Mouse (Mus musculus): ENCODE results near the gene Rwdd2a. TPM values are rescaled to one million over a fixed set of nuclear protein-coding genes. Genes with fewer than 3 reads are reported as not detected.

Gene Rwdd2a
- polyA plus RNA-seq, 1 experiment, result 1.8 TPM

DNA sequence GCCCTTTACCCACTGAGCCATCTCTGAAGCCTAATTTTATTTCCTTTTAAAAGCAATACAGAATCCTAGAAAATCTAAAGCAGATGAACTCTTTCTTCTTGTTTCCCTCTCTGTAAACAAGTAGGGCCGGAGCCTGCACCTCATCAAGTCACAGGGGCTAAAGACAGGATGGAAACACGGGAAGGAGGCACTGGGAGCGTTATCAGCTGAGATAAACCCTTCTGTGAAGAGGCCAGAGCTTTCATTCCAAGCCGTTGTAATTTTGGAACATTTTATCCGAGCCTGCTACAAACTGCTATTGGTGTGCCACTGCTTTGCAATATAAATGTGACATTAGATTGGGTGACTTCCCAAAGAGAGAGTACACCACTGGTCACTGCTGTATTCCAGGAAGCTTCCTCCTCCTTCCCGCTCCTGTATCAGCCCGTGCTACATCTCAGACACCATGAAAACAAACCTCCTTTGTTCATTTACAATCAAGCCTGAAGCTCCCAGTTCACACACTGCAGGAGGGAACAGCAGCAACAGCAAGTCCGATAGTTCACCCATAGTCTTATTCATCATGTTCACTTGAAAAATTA lies 28.0 kb downstream of the Rwdd2a start:
- TF ChIP-seq POLR2A (IDR thresholded peaks at IDR 0.05; ENCODE audit: control insufficient read depth, extremely low read depth, insufficient read depth, low read length, poor library complexity) (no peak), CTCF (IDR thresholded peaks at IDR 0.05; ENCODE audit: borderline replicate concordance, control insufficient read depth, extremely low read depth, insufficient read depth, low read length, poor library complexity) (no peak)
- Histone ChIP-seq H3K36me3 (ENCODE audit: control insufficient read depth, insufficient read depth, low read length) (no peaks in the 10 kb centered on the region), H3K27ac (ENCODE audit: control insufficient read depth, insufficient read depth, low read length) (no peak overlapping the region), H3K27me3 (ENCODE audit: control insufficient read depth, insufficient read depth, low read length) (no peaks in the 10 kb centered on the region), H3K4me1 (replicated peaks; ENCODE audit: control insufficient read depth, insufficient read depth, low read length) (no peaks in the 10 kb centered on the region), H3K4me3 (ENCODE audit: control insufficient read depth, insufficient read depth, low read length) (no peak overlapping the region)
- WGBS, result 85% methylated on average over 8 of the region's 8 CpGs
- DNase-seq, result no peak

GRCm38 (mm10) chr9:86605776-86606175 lies 34.0 kb downstream of the Rwdd2a start:
- H3K4me1 ChIP-seq (replicated peaks; ENCODE audit: control insufficient read depth, insufficient read depth, low read length), result no peaks in the 10 kb centered on the region
- WGBS, result 96% methylated on average over 6 of the region's 6 CpGs
- H3K27ac ChIP-seq (ENCODE audit: control insufficient read depth, insufficient read depth, low read length), result no peak overlapping the region
- H3K36me3 ChIP-seq (ENCODE audit: control insufficient read depth, insufficient read depth, low read length), result no peaks in the 10 kb centered on the region
- no peaks in the 10 kb centered on the region for H3K27me3 ChIP-seq (ENCODE audit: control insufficient read depth, insufficient read depth, low read length)
- no peak overlapping the region for H3K4me3 ChIP-seq (ENCODE audit: control insufficient read depth, insufficient read depth, low read length)
- TF ChIP-seq POLR2A (IDR thresholded peaks at IDR 0.05; ENCODE audit: control insufficient read depth, extremely low read depth, insufficient read depth, low read length, poor library complexity) (no peak), CTCF (IDR thresholded peaks at IDR 0.05; ENCODE audit: borderline replicate concordance, control insufficient read depth, extremely low read depth, insufficient read depth, low read length, poor library complexity) (no peak)
- DNase-seq, result no peak

GRCm38 (mm10) chr9:86612091-86612490 lies 40.3 kb downstream of the Rwdd2a start:
- WGBS, result 95% methylated on average over 4 of the region's 4 CpGs
- Histone ChIP-seq H3K36me3 (ENCODE audit: control insufficient read depth, insufficient read depth, low read length) (no peaks in the 10 kb centered on the region), H3K27ac (ENCODE audit: control insufficient read depth, insufficient read depth, low read length) (no peak overlapping the region), H3K27me3 (ENCODE audit: control insufficient read depth, insufficient read depth, low read length) (no peaks in the 10 kb centered on the region), H3K4me3 (ENCODE audit: control insufficient read depth, insufficient read depth, low read length) (no peak overlapping the region), H3K4me1 (replicated peaks; ENCODE audit: control insufficient read depth, insufficient read depth, low read length) (no peaks in the 10 kb centered on the region)
- no peak for TF ChIP-seq POLR2A (IDR thresholded peaks at IDR 0.05; ENCODE audit: control insufficient read depth, extremely low read depth, insufficient read depth, low read length, poor library complexity)
- TF ChIP-seq CTCF (IDR thresholded peaks at IDR 0.05; ENCODE audit: borderline replicate concordance, control insufficient read depth, extremely low read depth, insufficient read depth, low read length, poor library complexity), result no peak
- DNase-seq, result no peak

DNA sequence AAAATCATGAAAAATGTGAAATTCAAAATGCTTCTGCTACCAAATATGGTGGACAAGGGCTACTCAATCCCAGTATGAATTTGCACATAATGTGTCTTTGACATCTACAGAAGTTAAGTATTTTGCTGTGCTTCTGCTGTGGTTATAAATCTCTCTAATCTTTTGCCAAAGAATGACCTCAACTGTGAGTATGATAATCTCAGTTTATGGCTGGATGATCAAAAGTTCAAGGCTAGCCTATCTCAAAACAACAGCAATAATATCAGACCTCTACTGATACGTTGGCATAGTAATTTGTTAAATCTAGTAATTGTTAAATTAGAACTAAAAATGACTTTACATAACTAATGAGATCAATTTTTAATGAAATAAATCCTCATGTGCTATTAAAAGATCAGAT lies 44.0 kb downstream of the Rwdd2a start:
- DNase-seq, result no peak
- 92% methylated on average over 1 of the region's 1 CpGs for whole genome bisulfite sequencing
- TF ChIP-seq POLR2A (IDR thresholded peaks at IDR 0.05; ENCODE audit: control insufficient read depth, extremely low read depth, insufficient read depth, low read length, poor library complexity) (no peak), CTCF (IDR thresholded peaks at IDR 0.05; ENCODE audit: borderline replicate concordance, control insufficient read depth, extremely low read depth, insufficient read depth, low read length, poor library complexity) (no peak)
- no peak overlapping the region for H3K4me3 ChIP-seq (ENCODE audit: control insufficient read depth, insufficient read depth, low read length)
- no peaks in the 10 kb centered on the region for H3K36me3 ChIP-seq (ENCODE audit: control insufficient read depth, insufficient read depth, low read length)
- H3K27me3 ChIP-seq (ENCODE audit: control insufficient read depth, insufficient read depth, low read length), result no peaks in the 10 kb centered on the region
- no peaks in the 10 kb centered on the region for H3K4me1 ChIP-seq (replicated peaks; ENCODE audit: control insufficient read depth, insufficient read depth, low read length)
- no peak overlapping the region for H3K27ac ChIP-seq (ENCODE audit: control insufficient read depth, insufficient read depth, low read length)

DNA sequence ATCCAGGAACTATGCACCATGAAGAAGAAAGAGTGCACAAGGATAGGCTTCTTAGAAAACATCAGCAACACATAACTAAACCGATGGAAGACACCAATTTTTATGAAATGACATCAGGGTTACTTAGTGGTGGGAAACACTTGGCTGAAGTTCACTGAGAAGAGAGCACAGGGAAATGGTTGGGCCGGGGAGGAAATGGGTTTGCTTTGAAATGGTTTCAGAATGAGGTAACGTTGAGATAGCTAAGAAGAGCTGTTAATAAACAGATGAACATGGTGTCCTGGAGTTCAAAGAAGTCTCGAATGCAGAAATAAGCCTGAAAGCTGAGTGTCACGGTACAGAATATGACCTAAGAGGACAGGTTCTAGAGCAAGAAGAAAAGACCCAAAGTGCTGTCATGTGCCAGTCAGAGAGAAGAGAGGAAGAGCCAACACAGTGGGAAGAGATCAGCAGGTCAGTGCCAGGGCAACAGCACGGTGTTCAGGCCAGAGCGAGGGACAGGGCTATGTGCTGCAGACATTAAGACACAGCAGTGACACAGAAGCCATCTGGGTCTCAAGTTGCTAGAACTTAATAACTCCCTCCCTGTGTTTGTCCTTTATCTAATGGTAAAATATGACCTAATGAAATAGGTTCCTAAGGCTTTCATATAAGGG lies 46.2 kb downstream of the Rwdd2a start:
- Histone ChIP-seq H3K36me3 (ENCODE audit: control insufficient read depth, insufficient read depth, low read length) (no peaks in the 10 kb centered on the region), H3K27ac (ENCODE audit: control insufficient read depth, insufficient read depth, low read length) (no peak overlapping the region), H3K4me1 (replicated peaks; ENCODE audit: control insufficient read depth, insufficient read depth, low read length) (no peaks in the 10 kb centered on the region), H3K27me3 (ENCODE audit: control insufficient read depth, insufficient read depth, low read length) (no peaks in the 10 kb centered on the region), H3K4me3 (ENCODE audit: control insufficient read depth, insufficient read depth, low read length) (no peak overlapping the region)
- no peak for TF ChIP-seq CTCF (IDR thresholded peaks at IDR 0.05; ENCODE audit: borderline replicate concordance, control insufficient read depth, extremely low read depth, insufficient read depth, low read length, poor library complexity)
- TF ChIP-seq POLR2A (IDR thresholded peaks at IDR 0.05; ENCODE audit: control insufficient read depth, extremely low read depth, insufficient read depth, low read length, poor library complexity), result no peak
- no peak for DNase-seq
- WGBS, result 21% methylated on average over 7 of the region's 7 CpGs

- H3K4me1 ChIP-seq (replicated peaks; ENCODE audit: control insufficient read depth, insufficient read depth, low read length), result peaks cover 2% of the 10 kb centered on the region; the same call in 1 of the 2 replicates
- no peaks in the 10 kb centered on the region for H3K27me3 ChIP-seq (ENCODE audit: control insufficient read depth, insufficient read depth, low read length)
- no peaks in the 10 kb centered on the region for H3K36me3 ChIP-seq (ENCODE audit: control insufficient read depth, insufficient read depth, low read length)
- H3K27ac ChIP-seq (ENCODE audit: control insufficient read depth, insufficient read depth, low read length), result no peak overlapping the region
- TF ChIP-seq CTCF (IDR thresholded peaks at IDR 0.05; ENCODE audit: borderline replicate concordance, control insufficient read depth, extremely low read depth, insufficient read depth, low read length, poor library complexity) (no peak), POLR2A (IDR thresholded peaks at IDR 0.05; ENCODE audit: control insufficient read depth, extremely low read depth, insufficient read depth, low read length, poor library complexity) (no peak)
- no peak overlapping the region for H3K4me3 ChIP-seq (ENCODE audit: control insufficient read depth, insufficient read depth, low read length)
- WGBS, result 93% methylated on average over 10 of the region's 10 CpGs
- DNase-seq, result no peak
These were observed 47.7 kb downstream of the Rwdd2a start for GRCm38 (mm10) chr9:86619341-86620139.

Data from thymus, adult 2 months (tissue).